Mouse (Mus musculus): ENCODE results near the gene Phox2a. TPM values are rescaled to one million over a fixed set of nuclear protein-coding genes. Genes with fewer than 3 reads are reported as not detected.

Gene Phox2a
- polyA plus RNA-seq, 1 experiment from 2014 or later = not detected

DNA sequence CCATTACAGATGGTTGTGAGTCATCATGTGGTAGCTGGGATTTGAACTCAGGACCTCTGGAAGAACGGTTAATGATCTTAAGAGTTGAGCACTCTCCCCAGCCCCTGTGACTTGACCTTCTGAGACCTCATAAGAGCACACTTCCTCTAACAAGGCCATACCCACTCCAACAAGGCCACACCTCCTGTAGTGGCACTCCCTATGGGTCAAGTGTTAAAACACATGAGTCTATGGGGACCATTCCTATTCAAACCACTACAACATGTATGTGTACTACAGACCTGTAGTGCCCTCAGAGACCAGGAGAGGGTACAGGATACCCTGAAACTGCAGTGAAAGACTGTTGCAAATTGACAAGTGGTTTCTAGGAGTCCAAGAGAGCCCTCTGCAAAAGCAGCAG, 29.8 kb downstream of the Phox2a start:
- WGBS = 97% methylated on average over 1 of the region's 1 CpGs
- H3K36me3 ChIP-seq = no peaks in the 10 kb centered on the region
- no peak overlapping the region for H3K4me2 ChIP-seq
- no peaks in the 10 kb centered on the region for H3K27me3 ChIP-seq
- H3K9me3 ChIP-seq = no peaks in the 10 kb centered on the region
- H3K27ac ChIP-seq = no peak overlapping the region
- ATAC-seq (ENCODE audit: insufficient number of reproducible peaks, insufficient read depth, low FRiP score, low TSS enrichment, low read depth) = no peak
- no peaks in the 10 kb centered on the region for H3K4me1 ChIP-seq
- no peak overlapping the region for H3K9ac ChIP-seq
- H3K4me3 ChIP-seq = no peak overlapping the region

DNA sequence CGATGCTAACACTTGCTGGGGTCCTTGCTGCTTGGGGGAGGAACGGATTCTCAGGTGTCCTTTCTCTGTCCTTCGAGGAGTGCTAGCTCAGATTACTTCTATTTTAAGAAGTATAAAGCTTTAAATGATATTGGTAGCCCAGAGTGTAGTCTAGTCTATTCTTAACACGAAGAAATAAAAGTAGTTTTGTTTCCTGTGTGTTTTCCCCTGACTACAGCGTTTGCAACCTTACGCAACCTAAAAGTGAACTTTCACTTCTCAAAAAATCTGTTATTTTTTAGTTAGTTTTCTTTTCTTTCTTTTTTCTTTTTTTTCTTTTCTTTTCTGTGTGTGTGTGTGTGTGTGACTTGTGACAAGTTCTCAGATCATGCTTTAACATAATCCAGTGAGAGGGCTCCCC, 33.6 kb downstream of the Phox2a start:
- Histone ChIP-seq H3K9ac (no peak overlapping the region), H3K9me3 (no peaks in the 10 kb centered on the region), H3K36me3 (no peaks in the 10 kb centered on the region), H3K4me2 (no peak overlapping the region), H3K4me3 (no peak overlapping the region), H3K27me3 (no peaks in the 10 kb centered on the region), H3K27ac (no peak overlapping the region), H3K4me1 (no peaks in the 10 kb centered on the region)
- 76% methylated on average over 6 of the region's 6 CpGs for WGBS
- no peak for ATAC-seq (ENCODE audit: insufficient number of reproducible peaks, insufficient read depth, low FRiP score, low TSS enrichment, low read depth)

DNA sequence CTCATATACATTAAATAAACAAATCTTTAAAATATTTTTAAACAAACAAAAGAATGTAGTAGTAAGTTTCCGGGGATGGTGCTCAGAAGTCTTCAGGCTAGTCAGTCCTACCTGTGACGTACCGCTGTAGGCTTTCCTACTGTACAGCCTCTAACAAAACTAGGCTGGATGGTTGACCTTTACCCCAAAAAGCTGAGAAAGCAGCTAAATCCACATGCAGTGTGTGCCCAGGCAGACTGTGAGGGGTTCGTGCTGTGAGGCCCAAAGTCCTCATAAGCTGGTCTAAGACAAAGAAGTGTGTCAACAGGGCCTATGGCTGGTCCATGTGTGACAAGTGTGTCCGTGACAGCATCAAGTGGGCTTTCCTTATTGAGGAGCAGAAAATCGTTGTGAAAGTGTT, 34.7 kb downstream of the Phox2a start:
- 87% methylated on average over 6 of the region's 6 CpGs for WGBS
- no peaks in the 10 kb centered on the region for H3K4me1 ChIP-seq
- no peak for ATAC-seq (ENCODE audit: insufficient number of reproducible peaks, insufficient read depth, low FRiP score, low TSS enrichment, low read depth)
- H3K36me3 ChIP-seq = no peaks in the 10 kb centered on the region
- H3K27ac ChIP-seq = no peak overlapping the region
- no peaks in the 10 kb centered on the region for H3K27me3 ChIP-seq
- H3K4me3 ChIP-seq = no peak overlapping the region
- H3K9ac ChIP-seq = no peak overlapping the region
- H3K9me3 ChIP-seq = no peaks in the 10 kb centered on the region
- H3K4me2 ChIP-seq = no peak overlapping the region

DNA sequence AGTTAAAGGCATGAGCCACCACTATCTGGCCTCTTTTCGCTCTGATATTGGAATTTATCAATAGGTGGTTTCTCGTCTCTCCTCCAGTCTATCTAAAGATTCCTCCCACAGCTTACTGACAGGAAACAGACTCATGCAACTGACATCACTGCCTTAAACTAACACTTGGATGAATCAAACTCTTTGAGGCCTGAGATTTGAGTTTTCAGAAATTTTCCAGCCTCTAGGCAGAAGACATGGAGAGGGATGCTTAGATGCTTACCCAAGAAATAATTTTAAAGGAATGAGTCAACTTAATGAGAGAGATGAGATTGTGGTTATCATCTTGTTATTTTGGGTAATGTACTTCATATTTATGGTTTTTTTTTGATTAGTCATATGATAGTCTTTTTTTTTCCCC, 35.7 kb downstream of the Phox2a start:
- ATAC-seq (ENCODE audit: insufficient number of reproducible peaks, insufficient read depth, low FRiP score, low TSS enrichment, low read depth) = no peak
- no peak overlapping the region for H3K4me2 ChIP-seq
- WGBS = 81% methylated on average over 2 of the region's 2 CpGs

DNA sequence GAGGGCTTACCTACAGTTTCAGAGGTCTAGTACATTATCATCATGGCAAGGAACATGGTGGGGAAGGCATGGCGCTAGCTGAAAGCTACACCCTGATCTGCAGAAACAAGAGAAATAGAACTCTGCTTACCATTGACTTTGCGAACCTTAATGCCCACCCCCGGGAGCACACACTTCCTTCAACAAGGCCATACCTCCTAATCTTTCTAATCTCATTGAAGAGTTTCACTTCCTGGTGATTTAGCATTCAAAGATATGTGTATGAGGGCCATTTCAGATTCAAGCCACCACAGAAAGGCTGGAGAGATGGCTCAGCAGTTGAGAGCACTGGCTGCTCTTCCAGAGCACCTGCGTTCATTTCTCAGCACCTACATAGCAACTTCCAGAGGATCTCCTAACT, 39.0 kb downstream of the Phox2a start, which contains the start of gene Folr2:
Gene Folr2, minus strand, starts transcription at position 101 of the 400 bp plus-strand sequence.
- Histone ChIP-seq H3K36me3 (no peaks in the 10 kb centered on the region), H3K27me3 (no peaks in the 10 kb centered on the region), H3K9ac (no peak within 1 kb of the TSS), H3K4me3 (no peak within 1 kb of the TSS), H3K27ac (no peak within 1 kb of the TSS), H3K9me3 (no peaks in the 10 kb centered on the region), H3K4me2 (no peak within 1 kb of the TSS), H3K4me1 (no peaks in the 10 kb centered on the region)
- no peak for ATAC-seq (ENCODE audit: insufficient number of reproducible peaks, insufficient read depth, low FRiP score, low TSS enrichment, low read depth)
- WGBS = 88% methylated on average over 4 of the region's 4 CpGs

More for the DNA sequence above, 35.7 kb downstream of the Phox2a start:
- Histone ChIP-seq H3K36me3 (no peaks in the 10 kb centered on the region), H3K9ac (no peak overlapping the region), H3K4me1 (no peaks in the 10 kb centered on the region), H3K27me3 (no peaks in the 10 kb centered on the region), H3K27ac (no peak overlapping the region), H3K4me3 (no peak overlapping the region), H3K9me3 (no peaks in the 10 kb centered on the region)

DNA sequence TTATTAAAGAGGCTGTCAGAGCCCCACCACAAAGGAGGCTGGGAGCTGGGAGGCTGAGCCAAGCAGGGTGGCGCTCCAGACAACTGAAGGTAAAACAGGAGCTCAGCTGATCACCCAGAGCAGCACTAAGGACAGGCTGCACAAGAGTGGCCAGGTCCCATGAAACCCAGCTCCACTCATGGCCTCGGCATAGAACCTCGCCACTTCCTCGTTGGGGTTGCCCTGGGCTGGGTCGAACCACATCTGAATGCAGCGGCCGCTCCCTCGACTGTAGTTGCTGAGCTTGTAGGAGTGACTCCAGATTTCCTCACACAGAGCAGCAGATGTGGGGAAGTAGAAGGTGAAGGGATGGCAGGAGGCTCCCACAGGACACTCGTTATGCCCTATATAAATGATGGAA, 40.2 kb downstream of the Phox2a start:
- no peaks in the 10 kb centered on the region for H3K36me3 ChIP-seq
- no peak overlapping the region for H3K9ac ChIP-seq
- no peaks in the 10 kb centered on the region for H3K9me3 ChIP-seq
- H3K4me2 ChIP-seq = no peak overlapping the region
- WGBS = 86% methylated on average over 9 of the region's 9 CpGs
- H3K27ac ChIP-seq = no peak overlapping the region
- H3K4me3 ChIP-seq = no peak overlapping the region
- H3K4me1 ChIP-seq = no peaks in the 10 kb centered on the region
- no peaks in the 10 kb centered on the region for H3K27me3 ChIP-seq
- ATAC-seq (ENCODE audit: insufficient number of reproducible peaks, insufficient read depth, low FRiP score, low TSS enrichment, low read depth) = peak; percentile 59; the same call in 1 of the 2 replicates

DNA sequence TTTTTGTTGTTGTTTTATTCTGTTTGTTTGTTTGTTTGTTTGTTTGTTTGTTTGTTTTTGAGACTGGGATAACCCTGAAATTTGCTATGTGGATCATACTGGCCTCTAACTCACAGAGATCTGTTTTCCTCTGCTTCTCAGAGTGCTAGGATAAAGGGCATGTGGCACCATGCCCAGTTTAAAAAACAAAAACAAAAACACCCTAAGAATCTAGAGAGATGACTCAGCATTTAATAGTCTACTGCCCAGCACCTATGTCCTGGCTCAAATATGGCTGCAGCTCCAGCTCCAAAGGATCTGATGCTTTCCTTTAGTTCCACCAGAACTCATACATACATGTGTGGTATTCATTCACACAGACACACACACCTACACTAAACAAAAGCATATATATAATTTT, 42.9 kb downstream of the Phox2a start:
- no peaks in the 10 kb centered on the region for H3K27me3 ChIP-seq
- no peak for ATAC-seq (ENCODE audit: insufficient number of reproducible peaks, insufficient read depth, low FRiP score, low TSS enrichment, low read depth)
- H3K9ac ChIP-seq = no peak overlapping the region
- no peak overlapping the region for H3K4me2 ChIP-seq
- no peaks in the 10 kb centered on the region for H3K36me3 ChIP-seq
- no peak overlapping the region for H3K4me3 ChIP-seq
- no peaks in the 10 kb centered on the region for H3K9me3 ChIP-seq
- H3K27ac ChIP-seq = no peak overlapping the region
- no peaks in the 10 kb centered on the region for H3K4me1 ChIP-seq

DNA sequence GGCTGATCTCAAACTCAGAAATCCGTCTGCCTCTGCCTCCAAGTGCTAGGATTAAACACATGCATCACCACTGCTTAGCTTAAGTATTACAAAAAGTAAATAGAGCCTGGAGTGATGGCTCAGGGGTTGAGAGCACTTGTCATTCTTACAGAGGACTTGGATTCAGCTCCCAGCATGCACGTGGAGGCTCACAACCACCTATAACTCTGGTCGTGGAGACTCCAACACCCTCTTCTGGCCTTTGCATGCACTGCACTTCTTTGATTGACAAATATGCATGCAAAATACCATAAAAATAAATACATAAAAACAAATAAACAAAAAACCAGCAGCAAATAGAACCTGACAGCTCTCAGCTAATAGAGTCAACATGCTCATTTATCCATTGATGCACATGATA, 44.2 kb downstream of the Phox2a start:
- Histone ChIP-seq H3K27ac (no peak overlapping the region), H3K4me3 (no peak overlapping the region), H3K9ac (no peak overlapping the region), H3K27me3 (no peaks in the 10 kb centered on the region), H3K4me1 (no peaks in the 10 kb centered on the region), H3K36me3 (no peaks in the 10 kb centered on the region), H3K4me2 (no peak overlapping the region), H3K9me3 (no peaks in the 10 kb centered on the region)
- ATAC-seq (ENCODE audit: insufficient number of reproducible peaks, insufficient read depth, low FRiP score, low TSS enrichment, low read depth) = no peak
- WGBS = 83% methylated on average over 3 of the region's 3 CpGs

DNA sequence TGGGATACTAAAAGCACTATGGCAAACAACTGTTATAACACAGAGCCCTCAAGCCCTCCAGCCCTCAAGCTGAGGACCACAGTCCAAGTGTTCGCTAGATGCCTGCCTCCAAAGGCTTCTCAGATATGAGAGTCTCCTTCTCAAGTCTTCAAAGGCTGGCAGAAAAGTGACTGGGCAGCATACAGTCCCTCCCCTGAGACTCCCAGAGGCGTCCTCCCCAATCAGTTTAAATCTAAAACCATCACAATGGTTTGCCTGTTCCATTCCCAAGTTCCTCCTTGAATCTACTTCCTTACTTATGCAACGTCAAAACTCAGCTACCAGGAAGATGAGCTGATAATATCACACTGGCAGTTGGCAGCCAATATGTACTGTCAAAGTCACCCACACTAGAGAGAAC, 45.3 kb downstream of the Phox2a start, which contains the start of gene Anapc15:
Gene Anapc15, plus strand, starts transcription at position 301 of the 400 bp plus-strand sequence.
- Histone ChIP-seq H3K4me2 (no peak within 1 kb of the TSS), H3K9me3 (no peaks in the 10 kb centered on the region), H3K4me1 (no peaks in the 10 kb centered on the region), H3K36me3 (no peaks in the 10 kb centered on the region), H3K27ac (no peak within 1 kb of the TSS), H3K4me3 (no peak within 1 kb of the TSS), H3K9ac (no peak within 1 kb of the TSS), H3K27me3 (no peaks in the 10 kb centered on the region)
- 69% methylated on average over 3 of the region's 3 CpGs for WGBS
- ATAC-seq (ENCODE audit: insufficient number of reproducible peaks, insufficient read depth, low FRiP score, low TSS enrichment, low read depth) = no peak

DNA sequence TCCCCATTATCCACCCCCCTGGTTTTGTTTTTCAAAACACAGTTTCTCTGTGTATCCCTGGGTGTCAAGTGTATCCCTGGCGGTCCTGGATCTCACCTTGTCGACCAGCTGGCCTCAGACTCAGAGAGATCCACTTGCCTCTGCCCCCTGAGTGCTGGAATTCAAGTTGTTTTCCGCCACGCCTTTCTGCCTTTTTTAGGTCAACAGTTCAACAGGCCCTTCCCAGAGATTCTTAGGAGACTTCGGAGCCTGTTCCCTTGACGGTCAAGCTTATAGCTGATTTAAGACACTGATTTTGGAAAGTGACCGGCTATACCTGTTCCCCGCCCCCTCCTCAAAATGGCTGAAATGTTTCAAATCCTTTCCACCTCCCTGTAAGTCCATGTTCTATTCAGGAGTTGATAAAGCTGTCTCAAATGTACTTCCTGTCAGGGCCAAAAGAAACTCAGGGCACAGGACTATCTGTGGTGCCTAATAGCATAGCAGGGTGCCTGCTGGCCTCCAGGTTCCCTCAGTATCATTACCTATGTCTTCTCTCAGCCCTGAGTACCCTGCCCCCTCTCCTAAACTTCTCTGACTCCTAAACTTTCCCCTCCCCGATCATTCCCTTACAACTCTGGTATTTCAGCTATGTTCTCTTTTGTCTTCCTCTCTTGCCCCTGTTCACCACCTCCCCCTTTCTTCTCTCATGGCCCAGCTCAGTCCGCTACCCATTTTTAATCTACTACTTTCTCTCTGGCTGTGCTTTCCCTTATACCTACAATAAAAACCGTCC, 48.6 kb downstream of the Phox2a start:
- no peak overlapping the region for H3K9ac ChIP-seq
- no peaks in the 10 kb centered on the region for H3K9me3 ChIP-seq
- WGBS = 82% methylated on average over 11 of the region's 11 CpGs
- ATAC-seq (ENCODE audit: insufficient number of reproducible peaks, insufficient read depth, low FRiP score, low TSS enrichment, low read depth) = no peak
- H3K4me3 ChIP-seq = no peak overlapping the region
- no peak overlapping the region for H3K27ac ChIP-seq
- no peak overlapping the region for H3K4me2 ChIP-seq
- no peaks in the 10 kb centered on the region for H3K4me1 ChIP-seq
- no peaks in the 10 kb centered on the region for H3K27me3 ChIP-seq
- H3K36me3 ChIP-seq = no peaks in the 10 kb centered on the region

DNA sequence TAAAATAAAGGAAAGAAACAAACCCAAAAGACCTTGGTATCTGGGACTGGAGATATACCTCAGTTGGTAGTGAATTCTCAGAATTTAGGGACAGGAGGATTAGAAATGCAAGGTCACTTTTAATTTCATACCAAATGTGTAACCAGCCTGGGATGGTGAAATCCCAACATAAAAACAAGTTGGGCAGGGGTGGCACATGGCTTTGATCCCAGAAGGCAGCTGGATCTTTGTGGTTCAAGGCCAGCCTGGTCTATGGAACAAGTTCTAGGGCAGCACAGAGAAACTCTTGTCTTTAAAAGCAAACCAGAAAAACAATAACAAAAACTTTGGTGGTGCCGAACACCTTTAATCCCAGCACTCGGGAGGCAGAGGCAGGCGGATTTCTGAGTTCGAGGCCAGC, 49.4 kb downstream of the Phox2a start:
- H3K9ac ChIP-seq = no peak overlapping the region
- whole genome bisulfite sequencing = 99% methylated on average over 4 of the region's 4 CpGs
- H3K4me2 ChIP-seq = no peak overlapping the region
- H3K4me1 ChIP-seq = no peaks in the 10 kb centered on the region
- no peak overlapping the region for H3K4me3 ChIP-seq
- H3K36me3 ChIP-seq = no peaks in the 10 kb centered on the region
- H3K9me3 ChIP-seq = no peaks in the 10 kb centered on the region
- no peak for ATAC-seq (ENCODE audit: insufficient number of reproducible peaks, insufficient read depth, low FRiP score, low TSS enrichment, low read depth)
- no peaks in the 10 kb centered on the region for H3K27me3 ChIP-seq
- no peak overlapping the region for H3K27ac ChIP-seq

DNA sequence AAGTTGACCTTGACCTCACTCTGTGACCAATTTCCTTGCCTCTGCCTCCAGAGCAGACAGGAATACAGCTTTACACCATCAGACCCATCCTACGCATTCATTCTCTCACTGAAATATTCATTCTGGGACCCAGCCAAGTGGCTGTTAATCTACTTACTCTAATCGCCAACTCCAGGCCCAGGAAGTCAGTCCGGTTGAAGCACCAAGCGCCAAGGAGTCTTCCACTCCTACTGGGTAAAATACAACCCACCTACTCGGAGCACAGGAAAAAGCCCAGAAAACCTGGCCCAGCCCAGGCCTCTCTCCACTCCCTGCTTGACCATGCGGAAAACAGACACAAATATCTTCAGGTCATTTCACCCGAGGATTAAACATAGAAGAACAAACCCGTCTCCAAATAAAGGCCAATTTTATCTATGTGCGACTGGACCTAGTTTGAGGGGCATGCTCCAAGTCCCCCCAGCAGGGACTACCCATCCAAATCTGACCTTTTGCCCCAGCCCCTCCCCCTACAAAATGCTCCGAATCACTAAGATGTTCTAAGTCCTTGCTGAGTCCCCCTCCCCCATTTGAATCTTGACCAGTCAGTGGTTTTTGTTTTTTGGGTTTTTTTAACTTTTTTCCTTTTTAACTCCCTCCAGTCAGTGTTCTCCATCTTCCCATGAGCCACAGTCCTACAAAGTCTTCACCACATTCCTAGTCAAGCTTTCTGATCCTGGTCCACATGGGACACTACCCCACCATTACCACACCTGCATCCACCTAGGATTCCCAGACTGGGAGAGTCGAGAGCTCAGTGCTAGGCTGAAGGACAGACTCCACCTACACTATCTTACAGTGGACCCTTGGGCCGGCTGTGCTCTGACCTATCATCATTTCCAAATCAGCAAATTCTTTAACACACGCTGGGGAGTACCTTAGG, 50.4 kb downstream of the Phox2a start:
- no peak for ATAC-seq (ENCODE audit: insufficient number of reproducible peaks, insufficient read depth, low FRiP score, low TSS enrichment, low read depth)
- no peaks in the 10 kb centered on the region for H3K9me3 ChIP-seq
- H3K4me3 ChIP-seq = no peak overlapping the region
- 63% methylated on average over 13 of the region's 13 CpGs for WGBS
- no peaks in the 10 kb centered on the region for H3K27me3 ChIP-seq
- no peaks in the 10 kb centered on the region for H3K36me3 ChIP-seq
- H3K9ac ChIP-seq = no peak overlapping the region
- no peak overlapping the region for H3K27ac ChIP-seq
- no peak overlapping the region for H3K4me2 ChIP-seq
- H3K4me1 ChIP-seq = no peaks in the 10 kb centered on the region

Measured in embryonic facial prominence, embryonic 13.5 days (tissue).